Mouse (Mus musculus) forebrain, embryonic 16.5 days (tissue): ENCODE data around the gene Myo16. TPM values are rescaled to one million over a fixed set of nuclear protein-coding genes. Genes with fewer than 3 reads are reported as not detected.

ENCODE experiments used
- ATAC-seq: fragments of 200-750 bp; cut with Nextera tagmentation; 2 replicates; pipeline ENCODE4 v1.8.0; 2017; ENCODE audit warnings: mild to moderate bottlenecking, moderate library complexity
- H3K27ac ChIP-seq: fragments of 300-500 bp; sonication (generic); 2 replicates; pipeline ENCODE4 v1.5.1; 2014; ENCODE audit warnings: low read length, control low read depth
- H3K27me3 ChIP-seq: fragments of 300-500 bp; sonication (generic); replicated peaks from 2 replicates; pipeline ENCODE4 v1.6.1; 2014; ENCODE audit warnings: low read length; ENCODE audit not compliant: control insufficient read depth, insufficient read depth
- H3K36me3 ChIP-seq: fragments of 300-500 bp; sonication (generic); 2 replicates; pipeline ENCODE4 v1.6.1; 2014; ENCODE audit not compliant: control insufficient read depth, insufficient read depth
- H3K4me1 ChIP-seq: fragments of 300-500 bp; sonication (generic); replicated peaks from 2 replicates; pipeline ENCODE4 v1.6.1; 2014; ENCODE audit warnings: low read length; ENCODE audit not compliant: control insufficient read depth, insufficient read depth
- H3K4me2 ChIP-seq: fragments of 300-500 bp; sonication (generic); 2 replicates; pipeline ENCODE4 v1.6.1; 2014; ENCODE audit warnings: mild to moderate bottlenecking, low read length, control low read depth
- H3K4me3 ChIP-seq: fragments of 300-500 bp; sonication (generic); replicated peaks from 2 replicates; pipeline ENCODE4 v1.5.1; 2014; ENCODE audit warnings: mild to moderate bottlenecking, low read length, control low read depth
- H3K9ac ChIP-seq: fragments of 300-500 bp; sonication (generic); replicated peaks from 2 replicates; pipeline ENCODE4 v1.6.1; 2014; ENCODE audit warnings: low read depth, low read length, control low read depth
- H3K9me3 ChIP-seq: fragments of 300-500 bp; sonication (generic); 2 replicates; pipeline ENCODE4 v1.6.1; 2016; ENCODE audit warnings: low read length; ENCODE audit not compliant: control insufficient read depth
- WGBS: fragments of 180-500 bp; shearing (Covaris S2); extraction: QIAGEN DNeasy Blood & Tissue Kit; methylation state at CpG from one replicate; pipeline ENCODE4 v1.1.7; 2014; 5-methylcytosine and 5-hydroxymethylcytosine counted together
- polyA plus RNA-seq: library from polyadenylated mRNA; unstranded; fragments of >200 nt; fragmentation: Nextera tagmentation; extraction: Ambion mirVana; gene quantifications from 2 replicates; pipeline ENCODE4 v1.2.1, GENCODE M21; 2015

Gene Myo16
- polyA plus RNA-seq, 1 experiment from 2014 or later, result 5.8 TPM

- WGBS, result 90% methylated on average over 3 of the region's 3 CpGs
- H3K9me3 ChIP-seq, result no peaks in the 10 kb centered on the region; the same call in 1 of the 2 replicates
- H3K27me3 ChIP-seq, result no peaks in the 10 kb centered on the region
- H3K4me1 ChIP-seq, result no peaks in the 10 kb centered on the region
- H3K4me3 ChIP-seq, result no peak overlapping the region
- no peak for ATAC-seq
- H3K9ac ChIP-seq, result no peak overlapping the region
- no peak overlapping the region for H3K27ac ChIP-seq
- no peak overlapping the region for H3K4me2 ChIP-seq
- H3K36me3 ChIP-seq, result no peaks in the 10 kb centered on the region
Measured at GRCm38 (mm10) chr8:10545890-10546289, 392.2 kb downstream of the Myo16 start.

GRCm38 (mm10) chr8:10546519-10546918 lies 392.8 kb downstream of the Myo16 start:
- no peak overlapping the region for H3K4me3 ChIP-seq
- no peak overlapping the region for H3K27ac ChIP-seq
- H3K4me1 ChIP-seq, result no peaks in the 10 kb centered on the region
- H3K27me3 ChIP-seq, result no peaks in the 10 kb centered on the region
- WGBS, result 94% methylated on average over 8 of the region's 8 CpGs
- H3K9ac ChIP-seq, result no peak overlapping the region
- H3K9me3 ChIP-seq, result no peaks in the 10 kb centered on the region; the same call in 1 of the 2 replicates
- ATAC-seq, result no peak
- no peaks in the 10 kb centered on the region for H3K36me3 ChIP-seq
- no peak overlapping the region for H3K4me2 ChIP-seq

DNA sequence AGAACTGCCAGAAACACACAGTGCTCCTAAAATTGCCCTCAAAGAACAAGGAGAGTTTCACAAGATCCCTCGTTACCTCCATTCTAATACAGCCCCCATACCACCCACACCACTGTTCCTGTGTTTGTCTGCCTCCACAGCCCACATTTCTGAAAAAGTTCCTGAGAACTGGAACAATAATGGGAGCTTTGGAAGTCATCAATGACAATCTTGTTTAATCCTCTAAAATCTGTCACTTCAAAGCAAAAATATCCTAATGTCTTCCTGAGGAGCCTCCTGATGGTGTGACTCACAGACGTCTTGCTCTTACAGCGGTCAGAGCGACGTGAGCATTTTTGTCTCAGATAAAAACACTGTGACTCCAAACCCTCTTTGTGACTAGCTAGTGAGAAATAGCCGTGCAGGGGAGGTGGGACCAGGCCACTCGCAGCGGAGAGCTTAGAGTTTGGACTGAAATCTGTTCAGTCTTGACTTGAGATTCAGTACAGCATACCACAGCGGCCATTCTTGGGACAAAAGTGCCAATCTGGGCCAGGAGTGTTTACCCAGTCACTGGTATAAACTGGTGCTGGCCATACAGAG lies 394.4 kb downstream of the Myo16 start:
- Histone ChIP-seq H3K4me2 (no peak overlapping the region), H3K4me1 (no peaks in the 10 kb centered on the region), H3K27me3 (no peaks in the 10 kb centered on the region), H3K9me3 (no peaks in the 10 kb centered on the region; the same call in 1 of the 2 replicates), H3K9ac (no peak overlapping the region), H3K36me3 (no peaks in the 10 kb centered on the region), H3K4me3 (no peak overlapping the region), H3K27ac (no peak overlapping the region)
- 41% methylated on average over 9 of the region's 9 CpGs for WGBS
- ATAC-seq, result no peak

- no peaks in the 10 kb centered on the region for H3K27me3 ChIP-seq
- no peaks in the 10 kb centered on the region for H3K36me3 ChIP-seq
- no peaks in the 10 kb centered on the region for H3K4me1 ChIP-seq
- no peak overlapping the region for H3K9ac ChIP-seq
- WGBS, result 96% methylated on average over 3 of the region's 3 CpGs
- no peak for ATAC-seq
- no peak overlapping the region for H3K27ac ChIP-seq
- no peak overlapping the region for H3K4me3 ChIP-seq
- no peak overlapping the region for H3K4me2 ChIP-seq
- H3K9me3 ChIP-seq, result no peaks in the 10 kb centered on the region; the same call in 1 of the 2 replicates
Measured at GRCm38 (mm10) chr8:10549434-10549833, 395.7 kb downstream of the Myo16 start.

DNA sequence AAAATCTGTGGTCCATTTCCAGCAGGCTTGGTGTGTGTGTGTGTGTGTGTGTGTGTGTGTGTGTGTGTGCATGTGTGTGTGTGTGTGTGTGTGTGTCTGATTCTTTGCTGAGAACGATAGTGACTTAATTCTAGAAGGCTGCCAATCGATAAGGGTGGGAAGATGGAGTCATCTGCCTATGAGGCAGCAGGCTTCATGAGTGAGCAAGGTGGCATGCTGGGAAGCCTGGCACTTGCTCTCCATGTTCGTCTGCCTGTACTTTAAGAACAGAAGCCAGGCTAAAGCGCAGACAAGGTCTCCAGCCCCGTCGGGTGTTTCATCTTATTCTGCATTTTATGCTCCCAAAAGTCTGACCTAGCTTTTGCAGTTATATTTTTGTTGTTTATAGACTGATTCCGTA lies 404.2 kb downstream of the Myo16 start:
- no peaks in the 10 kb centered on the region for H3K36me3 ChIP-seq
- no peak overlapping the region for H3K9ac ChIP-seq
- 63% methylated on average over 7 of the region's 7 CpGs for WGBS
- H3K27ac ChIP-seq, result no peak overlapping the region
- ATAC-seq, result no peak
- H3K4me2 ChIP-seq, result no peak overlapping the region
- no peak overlapping the region for H3K4me3 ChIP-seq
- no peaks in the 10 kb centered on the region for H3K9me3 ChIP-seq
- H3K27me3 ChIP-seq, result no peaks in the 10 kb centered on the region
- 0 out of 2 replicates have a peak, but pooled peaks cover 2% of the 10 kb centered on the region for H3K4me1 ChIP-seq

GRCm38 (mm10) chr8:10559479-10559878 lies 405.8 kb downstream of the Myo16 start:
- no peak for ATAC-seq

GRCm38 (mm10) chr8:10561616-10562015 lies 407.9 kb downstream of the Myo16 start:
- no peak overlapping the region for H3K9ac ChIP-seq
- no peak for ATAC-seq
- no peak overlapping the region for H3K4me2 ChIP-seq
- H3K9me3 ChIP-seq, result no peaks in the 10 kb centered on the region
- 80% methylated on average over 5 of the region's 5 CpGs for WGBS
- H3K36me3 ChIP-seq, result no peaks in the 10 kb centered on the region
- H3K4me1 ChIP-seq, result peaks cover 5% of the 10 kb centered on the region; the same call in 1 of the 2 replicates
- H3K27me3 ChIP-seq, result no peaks in the 10 kb centered on the region
- no peak overlapping the region for H3K4me3 ChIP-seq
- H3K27ac ChIP-seq, result no peak overlapping the region

More at GRCm38 (mm10) chr8:10559479-10559878, 405.8 kb downstream of the Myo16 start:
- Histone ChIP-seq H3K4me1 (0 out of 2 replicates have a peak, but pooled peaks cover 2% of the 10 kb centered on the region), H3K9me3 (no peaks in the 10 kb centered on the region), H3K36me3 (no peaks in the 10 kb centered on the region), H3K9ac (no peak overlapping the region), H3K4me2 (no peak overlapping the region), H3K4me3 (no peak overlapping the region), H3K27ac (no peak overlapping the region), H3K27me3 (no peaks in the 10 kb centered on the region)
- 96% methylated on average over 6 of the region's 6 CpGs for WGBS

- H3K27ac ChIP-seq, result no peak overlapping the region
- 69% methylated on average over 13 of the region's 13 CpGs for WGBS
Measured at GRCm38 (mm10) chr8:10562046-10562445, 408.3 kb downstream of the Myo16 start.

GRCm38 (mm10) chr8:10562636-10563035 lies 408.9 kb downstream of the Myo16 start:
- H3K27ac ChIP-seq, result no peak overlapping the region
- peaks cover 5% of the 10 kb centered on the region; the same call in 1 of the 2 replicates for H3K4me1 ChIP-seq
- no peaks in the 10 kb centered on the region for H3K27me3 ChIP-seq
- whole genome bisulfite sequencing, result 93% methylated on average over 9 of the region's 9 CpGs
- no peak overlapping the region for H3K4me2 ChIP-seq
- no peak for ATAC-seq
- H3K9me3 ChIP-seq, result no peaks in the 10 kb centered on the region
- no peak overlapping the region for H3K9ac ChIP-seq
- H3K36me3 ChIP-seq, result no peaks in the 10 kb centered on the region
- H3K4me3 ChIP-seq, result no peak overlapping the region

More at GRCm38 (mm10) chr8:10562046-10562445, 408.3 kb downstream of the Myo16 start:
- no peak overlapping the region for H3K4me2 ChIP-seq
- no peaks in the 10 kb centered on the region for H3K9me3 ChIP-seq
- no peak overlapping the region for H3K4me3 ChIP-seq
- no peak overlapping the region for H3K9ac ChIP-seq
- peaks cover 5% of the 10 kb centered on the region; the same call in 1 of the 2 replicates for H3K4me1 ChIP-seq
- H3K36me3 ChIP-seq, result no peaks in the 10 kb centered on the region
- no peak for ATAC-seq
- H3K27me3 ChIP-seq, result no peaks in the 10 kb centered on the region
